Mouse (Mus musculus): ENCODE results near the gene Gm815. TPM values are rescaled to one million over a fixed set of nuclear protein-coding genes. Genes with fewer than 3 reads are reported as not detected.

The Gm815 gene
- total RNA-seq (2021), result not detected
- long read RNA-seq, experiment 1, result 0 reads
- long read RNA-seq, experiment 2, result 0 reads

DNA sequence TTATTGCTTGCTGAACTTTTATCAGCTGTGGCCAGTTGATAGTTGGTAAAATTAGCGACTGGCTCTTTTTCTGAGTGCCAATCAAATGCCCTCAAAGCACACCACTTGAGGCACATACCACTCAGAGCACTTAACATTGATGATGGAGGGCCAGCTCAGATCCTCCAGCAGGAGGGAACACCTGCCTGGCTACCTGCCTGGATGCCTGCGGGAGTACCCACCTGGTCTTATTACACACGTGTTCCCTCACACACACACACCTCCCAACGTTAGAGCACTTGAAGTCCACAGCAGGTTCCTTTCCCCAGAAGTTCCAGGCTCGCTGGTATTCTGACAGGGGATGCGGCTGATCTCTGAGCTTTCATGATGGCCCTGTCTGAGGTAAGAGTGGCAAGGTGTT is at the start of gene Gm815:
Gm815 (plus strand) TSS at position 266 of the 400 bp plus-strand sequence.
- DNase-seq (ENCODE audit: extremely low spot score in 1 of 2, low spot score in 2 of 2), result no peak
- intact Hi-C loops (cut with DNase I), result loop anchor here (5.0 kb wide), 2 partner anchors 332 to 542 kb away; partner anchors contain the start of genes Pum3 and Vldlr
- H3K4me3 ChIP-seq, result no peak within 1 kb of the TSS
- H3K27ac ChIP-seq, result no peak within 1 kb of the TSS
- no peak for TF ChIP-seq CTCF (IDR thresholded peaks at IDR 0.05)

- no peak for TF ChIP-seq CTCF (IDR thresholded peaks at IDR 0.05)
- Histone ChIP-seq H3K27ac (no peak overlapping the region), H3K4me3 (no peak overlapping the region)
- DNase-seq (ENCODE audit: extremely low spot score in 1 of 2, low spot score in 2 of 2), result no peak
- intact Hi-C loops (cut with DNase I), result no loop called here
Observed at GRCm38 (mm10) chr19:26837626-26838025, 48.1 kb upstream of the Gm815 start.

DNA sequence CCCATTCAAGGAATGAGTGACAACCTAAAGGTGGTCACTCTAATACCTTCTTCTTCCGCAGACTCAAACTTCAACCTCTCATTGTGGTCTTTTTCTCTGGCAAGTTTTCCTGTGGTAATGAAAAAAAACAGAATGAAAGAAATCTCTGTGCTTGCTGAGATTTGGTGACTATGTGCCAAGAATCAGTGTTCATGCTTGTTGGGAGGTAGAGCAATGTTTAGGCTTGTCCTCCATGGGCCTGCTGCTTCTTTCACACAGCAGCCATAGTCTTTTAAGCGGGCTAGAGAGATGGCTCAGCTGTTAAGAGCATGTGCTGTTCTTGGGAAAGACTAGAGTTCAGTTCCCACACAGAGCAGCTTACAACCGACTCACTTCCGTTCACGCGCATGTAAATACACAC is 41.8 kb upstream of the Gm815 start:
- DNase-seq (ENCODE audit: extremely low spot score in 1 of 2, low spot score in 2 of 2), result no peak
- no peak overlapping the region for H3K27ac ChIP-seq
- no peak for TF ChIP-seq CTCF (IDR thresholded peaks at IDR 0.05)
- no peak overlapping the region for H3K4me3 ChIP-seq
- intact Hi-C loops (cut with DNase I), result loop anchor here (10.0 kb wide), 1 partner anchor 581 kb away; the partner anchor contains the start of gene Pum3

- intact Hi-C loops (cut with DNase I), result loop anchor here (1.0 to 10.0 kb wide), 2 partner anchors 97 to 580 kb away; partner anchors contain the start of gene Pum3
- TF ChIP-seq CTCF (IDR thresholded peaks at IDR 0.05), result no peak
- DNase-seq (ENCODE audit: extremely low spot score in 1 of 2, low spot score in 2 of 2), result no peak
- H3K27ac ChIP-seq, result no peak overlapping the region; the same call in 1 of the 2 replicates
- H3K4me3 ChIP-seq, result peak overlapping the region; percentile 68
Observed at GRCm38 (mm10) chr19:26844813-26845212, 40.9 kb upstream of the Gm815 start.

- DNase-seq (ENCODE audit: extremely low spot score in 1 of 2, low spot score in 2 of 2), result peak; percentile 84 to 89
- H3K4me3 ChIP-seq, result peak overlapping the region; percentile 68
- TF ChIP-seq CTCF (IDR thresholded peaks at IDR 0.05), result no peak
- intact Hi-C loops (cut with DNase I), result loop anchor here (1.0 to 10.0 kb wide), 2 partner anchors 97 to 579 kb away; partner anchors contain the start of gene Pum3
- H3K27ac ChIP-seq, result peak overlapping the region; percentile 87
Observed at GRCm38 (mm10) chr19:26845276-26846016, 40.2 kb upstream of the Gm815 start.

- no peak for TF ChIP-seq CTCF (IDR thresholded peaks at IDR 0.05)
- H3K4me3 ChIP-seq, result peak overlapping the region; percentile 68
- peak overlapping the region; percentile 59 for H3K27ac ChIP-seq
- intact Hi-C loops (cut with DNase I), result loop anchor here (10.0 kb wide), 1 partner anchor 579 kb away; the partner anchor contains the start of gene Pum3
- no peak for DNase-seq (ENCODE audit: extremely low spot score in 1 of 2, low spot score in 2 of 2)
Observed at GRCm38 (mm10) chr19:26846017-26846285, 39.7 kb upstream of the Gm815 start.

DNA sequence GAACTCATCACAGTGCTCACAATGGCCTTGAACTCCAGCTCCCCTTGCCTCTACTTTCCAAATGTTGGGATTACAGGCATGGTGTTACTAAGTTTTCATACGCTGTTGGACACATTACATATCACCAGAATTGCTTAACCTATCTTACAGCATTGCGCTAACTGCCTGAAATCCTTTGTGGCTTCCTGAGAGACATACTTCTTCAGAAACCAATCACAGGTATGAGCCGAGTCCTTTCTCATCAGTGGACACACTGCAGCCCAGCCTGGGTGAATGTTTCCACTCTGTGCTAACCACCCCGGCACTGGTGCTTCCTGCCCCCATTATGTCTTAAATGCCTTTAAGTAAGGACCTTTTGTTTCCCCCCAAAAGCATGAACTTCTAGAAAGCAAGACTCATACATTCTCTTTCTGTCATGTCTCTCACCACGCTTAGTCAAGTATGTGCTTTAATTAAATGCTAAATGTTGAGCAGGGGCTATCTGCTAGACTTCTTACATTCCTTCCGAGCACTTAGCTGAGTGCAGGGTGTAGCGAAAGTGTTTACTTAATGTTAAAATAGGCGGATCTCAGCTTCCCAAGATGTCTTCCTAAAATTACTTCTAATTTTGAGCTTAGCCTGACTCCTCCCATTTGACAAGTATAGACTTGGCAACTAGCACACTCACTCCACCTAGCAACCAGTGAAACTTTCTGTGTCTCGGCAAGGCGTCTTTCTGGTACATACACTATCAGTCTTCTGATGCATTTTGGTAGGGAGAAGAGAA is 34.5 kb upstream of the Gm815 start:
- no peak for TF ChIP-seq CTCF (IDR thresholded peaks at IDR 0.05)

DNA sequence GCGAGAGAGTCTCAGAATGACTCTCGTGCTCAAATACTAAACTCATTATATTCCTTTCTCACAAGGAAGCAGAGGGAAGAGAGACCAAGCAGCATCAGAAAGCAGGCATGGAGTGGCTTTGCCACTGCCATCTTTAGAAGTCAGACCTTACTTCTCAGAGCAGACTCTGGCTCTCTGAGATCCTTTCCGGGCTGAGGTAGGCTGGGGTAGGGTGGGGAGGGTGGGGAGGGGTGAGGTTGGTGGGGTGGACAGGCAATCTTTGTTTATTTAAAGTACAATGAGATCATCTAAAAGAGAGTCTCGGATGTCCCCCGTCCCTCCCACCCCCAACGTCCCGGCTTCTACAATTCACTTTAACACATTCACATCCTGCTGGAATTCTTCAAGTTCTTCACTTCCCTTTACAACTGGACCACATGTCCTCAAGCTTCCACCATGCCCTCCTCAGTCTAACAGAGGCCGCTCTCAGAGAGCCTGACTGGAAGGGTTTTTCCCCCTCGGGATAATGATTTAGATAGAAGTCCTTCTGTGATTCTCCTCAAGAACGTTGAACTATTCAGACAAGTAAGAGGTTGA is 33.3 kb upstream of the Gm815 start:
- no peak for TF ChIP-seq CTCF (IDR thresholded peaks at IDR 0.05)
- intact Hi-C loops (cut with DNase I), result no loop called here
- Histone ChIP-seq H3K4me3 (no peak overlapping the region), H3K27ac (no peak overlapping the region)
- no peak for DNase-seq (ENCODE audit: extremely low spot score in 1 of 2, low spot score in 2 of 2)

More for the DNA sequence above, 34.5 kb upstream of the Gm815 start:
- no peak for DNase-seq (ENCODE audit: extremely low spot score in 1 of 2, low spot score in 2 of 2)
- Histone ChIP-seq H3K27ac (no peak overlapping the region), H3K4me3 (no peak overlapping the region)
- intact Hi-C loops (cut with DNase I), result no loop called here

DNA sequence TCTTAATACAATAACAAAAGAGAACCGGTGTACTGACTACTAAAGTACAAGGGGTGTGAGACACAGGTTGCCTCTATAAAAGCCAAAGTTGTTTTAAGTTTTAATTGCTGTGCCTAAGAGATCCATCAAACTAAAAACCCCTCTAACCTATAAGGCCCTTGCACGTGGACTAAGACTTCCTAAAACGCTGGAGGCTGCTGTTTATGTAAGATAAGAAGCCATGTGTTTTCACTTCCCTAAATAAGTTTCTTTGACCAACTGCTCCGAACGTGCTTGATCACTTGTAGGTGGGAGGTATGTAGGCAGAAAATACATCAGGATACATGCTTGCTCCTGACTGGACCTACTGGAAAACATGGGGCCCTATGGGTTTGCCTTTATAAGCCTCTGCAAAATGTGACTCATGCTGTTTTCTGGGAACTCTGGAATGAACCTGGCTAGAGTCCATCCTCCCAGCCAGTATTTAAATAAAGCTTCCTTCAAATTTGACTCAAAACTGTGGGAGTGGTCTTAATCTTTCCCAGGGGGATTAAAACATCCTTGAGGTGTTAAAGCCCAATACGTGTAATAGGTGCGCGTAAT is 31.9 kb upstream of the Gm815 start:
- intact Hi-C loops (cut with DNase I), result no loop called here
- no peak overlapping the region for H3K4me3 ChIP-seq
- H3K27ac ChIP-seq, result no peak overlapping the region
- no peak for TF ChIP-seq CTCF (IDR thresholded peaks at IDR 0.05)
- DNase-seq (ENCODE audit: extremely low spot score in 1 of 2, low spot score in 2 of 2), result no peak

- Histone ChIP-seq H3K4me3 (no peak overlapping the region), H3K27ac (no peak overlapping the region)
- intact Hi-C loops (cut with DNase I), result no loop called here
- DNase-seq (ENCODE audit: extremely low spot score in 1 of 2, low spot score in 2 of 2), result no peak
- TF ChIP-seq CTCF (IDR thresholded peaks at IDR 0.05), result no peak
Observed at GRCm38 (mm10) chr19:26854661-26855060, 31.0 kb upstream of the Gm815 start.

- TF ChIP-seq CTCF (IDR thresholded peaks at IDR 0.05), result no peak
- intact Hi-C loops (cut with DNase I), result no loop called here
- Histone ChIP-seq H3K27ac (no peak overlapping the region), H3K4me3 (no peak overlapping the region)
- DNase-seq (ENCODE audit: extremely low spot score in 1 of 2, low spot score in 2 of 2), result no peak
Observed at GRCm38 (mm10) chr19:26855152-26855551, 30.5 kb upstream of the Gm815 start.

Data from left cerebral cortex, adult 2 months (tissue).